Mouse (Mus musculus): ENCODE results near the gene Rims1.
A peak's percentile ranks its signal among the peaks of the same experiment; 100 is the strongest.

The Rims1 gene

DNA sequence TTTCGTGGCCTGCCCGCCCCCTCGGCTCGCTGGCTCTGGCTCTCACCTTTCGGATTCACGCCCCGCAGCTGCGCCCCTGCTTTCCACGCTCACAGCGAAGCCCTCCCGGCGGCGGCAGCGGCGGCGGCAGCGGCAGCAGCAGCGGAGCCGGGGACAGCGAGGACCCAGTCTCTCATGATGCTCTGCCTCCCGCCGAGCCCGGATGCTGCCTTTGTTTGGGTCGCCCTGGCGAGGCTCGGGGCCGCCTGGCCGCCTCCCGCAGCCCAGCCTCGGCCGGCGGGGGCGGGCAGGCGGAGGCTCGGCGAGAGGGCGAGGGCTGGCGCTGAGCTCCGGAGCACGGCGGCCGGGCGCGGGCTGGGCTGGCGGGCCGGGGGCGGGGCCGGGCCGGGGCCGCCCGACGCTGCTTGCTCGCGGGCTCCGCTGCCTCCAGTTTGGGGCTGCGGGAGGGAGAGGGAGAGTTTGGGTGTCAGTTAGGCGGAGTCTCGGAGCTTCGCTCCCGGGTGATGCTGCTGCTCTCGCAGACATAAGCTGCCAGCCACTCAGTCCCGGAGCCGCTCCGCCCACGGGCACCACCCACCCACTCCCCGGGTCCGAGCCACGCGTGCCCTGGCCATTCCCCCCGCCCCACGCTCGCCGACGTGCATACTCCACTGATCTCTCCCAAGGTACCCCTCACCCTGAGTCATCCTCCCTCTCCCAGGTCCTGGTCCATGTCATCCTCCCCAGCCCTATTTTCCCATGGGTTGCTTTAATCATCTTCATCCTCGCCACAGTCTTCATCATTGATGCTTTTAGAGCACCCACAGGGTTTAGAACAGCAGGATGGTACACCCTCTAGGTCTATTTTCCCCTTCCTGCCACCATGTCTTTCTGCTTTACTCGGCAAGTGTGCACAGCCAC, at the start of gene Rims1:
Gene Rims1, minus strand, starts transcription at position 269 of the 900 bp plus-strand sequence.
- ATAC-seq (ENCODE audit: insufficient number of reproducible peaks, low FRiP score, low TSS enrichment) = peak; percentile 86

GRCm38 (mm10) chr1:22806626-22807096, 867 bp upstream of the Rims1 start:
- no peak for ATAC-seq (ENCODE audit: insufficient number of reproducible peaks, low FRiP score, low TSS enrichment)

GRCm38 (mm10) chr1:22805025-22805725, 619 bp downstream of the Rims1 start:
- peak; percentile 21 for ATAC-seq (ENCODE audit: insufficient number of reproducible peaks, low FRiP score, low TSS enrichment)

- ATAC-seq (ENCODE audit: insufficient number of reproducible peaks, low FRiP score, low TSS enrichment) = no peak
Measured at GRCm38 (mm10) chr1:22804148-22804885, 1.5 kb downstream of the Rims1 start.

DNA sequence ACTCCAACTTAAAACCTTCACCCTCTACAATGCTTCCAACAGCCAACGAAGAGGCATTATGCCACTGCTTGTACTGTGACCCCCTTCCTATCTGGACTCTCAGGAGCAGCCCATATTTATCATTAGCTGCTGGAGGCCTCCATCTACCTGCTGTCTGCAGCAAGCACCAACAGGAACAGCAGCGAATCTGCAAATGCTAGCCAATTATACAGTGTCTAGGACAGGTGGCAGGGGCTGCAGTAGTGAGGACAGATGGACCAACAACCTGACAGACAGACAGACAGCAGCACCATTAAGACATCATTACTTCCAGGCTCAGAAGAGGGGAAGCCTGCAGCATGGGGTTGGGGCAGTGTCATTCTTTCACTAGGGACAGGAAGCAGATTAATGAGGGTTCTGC, 2.3 kb downstream of the Rims1 start:
- no peak for ATAC-seq (ENCODE audit: insufficient number of reproducible peaks, low FRiP score, low TSS enrichment)

DNA sequence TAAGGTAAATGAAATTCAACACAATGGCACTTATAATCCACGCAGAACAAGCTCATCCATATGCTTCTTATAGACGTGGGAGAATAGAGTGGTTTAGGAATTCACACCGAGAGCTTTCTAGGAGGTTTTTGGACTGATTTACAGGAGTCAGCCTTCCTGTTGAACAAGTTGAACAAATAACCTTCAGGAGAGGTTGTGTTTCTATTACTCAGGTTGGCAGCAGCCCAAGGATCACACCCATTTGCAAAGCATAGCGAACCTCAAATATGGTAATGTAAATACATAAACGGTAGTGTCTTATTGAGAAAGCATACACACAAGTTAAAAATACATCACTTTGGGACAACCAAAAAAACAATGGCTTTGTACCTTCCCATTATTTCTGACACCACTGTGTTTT, 5.5 kb downstream of the Rims1 start:
- ATAC-seq (ENCODE audit: insufficient number of reproducible peaks, low FRiP score, low TSS enrichment) = no peak

GRCm38 (mm10) chr1:22797091-22797490, 8.7 kb downstream of the Rims1 start:
- ATAC-seq (ENCODE audit: insufficient number of reproducible peaks, low FRiP score, low TSS enrichment) = no peak

DNA sequence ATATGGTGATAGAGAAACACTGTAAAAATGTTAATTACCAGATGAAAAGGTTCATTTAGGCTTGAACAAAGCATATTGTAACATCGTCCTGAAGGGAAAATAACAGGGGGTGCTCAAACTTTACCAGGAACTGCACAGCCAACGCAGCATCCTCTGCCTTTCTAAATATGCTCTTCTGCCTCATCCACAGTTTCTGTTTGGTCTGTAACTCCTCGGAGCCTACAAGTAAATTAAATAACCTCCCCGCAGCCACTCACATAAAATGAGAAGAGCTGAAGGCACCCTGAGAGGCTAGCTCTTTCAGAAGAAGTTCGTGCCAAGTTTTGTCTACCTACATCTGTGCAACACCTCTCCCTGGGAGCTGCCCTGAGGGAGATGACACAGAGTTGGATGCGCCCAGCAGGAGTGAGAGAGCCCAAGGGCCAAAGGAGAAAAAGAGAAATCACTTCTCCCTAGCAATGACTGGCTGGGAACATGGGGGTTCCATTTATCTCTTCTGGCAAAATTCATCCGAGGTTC, 16.3 kb downstream of the Rims1 start:
- peak; percentile 36; the same call in 1 of the 2 replicates for ATAC-seq (ENCODE audit: insufficient number of reproducible peaks, low FRiP score, low TSS enrichment)

- peak; percentile 95 for ATAC-seq (ENCODE audit: insufficient number of reproducible peaks, low FRiP score, low TSS enrichment)
Measured at GRCm38 (mm10) chr1:22787616-22788015, 18.2 kb downstream of the Rims1 start.

DNA sequence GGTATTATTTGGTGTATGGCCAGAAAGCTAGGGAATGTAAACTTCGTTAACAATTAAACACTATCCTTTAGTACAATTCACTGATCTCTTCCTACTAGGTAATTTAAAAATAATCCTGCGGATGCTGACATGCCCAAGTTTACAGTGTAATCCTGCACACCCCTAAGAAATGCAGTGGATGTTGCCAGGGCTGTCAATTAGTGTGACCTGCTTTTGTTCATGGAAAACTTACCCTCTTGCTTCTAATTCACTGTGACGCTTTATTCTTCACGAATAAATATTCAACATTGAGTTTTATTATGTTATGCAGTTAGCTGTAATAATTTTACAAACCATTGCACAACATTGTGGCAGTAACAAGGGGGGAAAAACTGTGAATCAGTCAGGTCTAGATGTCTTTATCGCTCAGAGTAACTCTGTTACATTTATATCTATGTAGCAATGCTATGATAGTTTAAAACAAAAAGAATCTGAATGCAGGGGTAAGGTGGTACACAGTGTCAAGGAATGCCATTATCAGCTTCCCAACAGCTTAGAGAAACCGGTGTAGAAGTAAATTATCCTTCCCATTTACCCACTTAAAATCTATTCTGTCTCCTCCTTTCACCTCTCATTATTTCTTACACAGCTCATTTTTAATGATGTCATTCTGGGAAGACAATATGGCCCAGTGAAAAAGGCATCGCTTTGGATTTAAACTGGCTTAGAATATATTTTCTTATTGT, 35.1 kb downstream of the Rims1 start:
- no peak for ATAC-seq (ENCODE audit: insufficient number of reproducible peaks, low FRiP score, low TSS enrichment)

DNA sequence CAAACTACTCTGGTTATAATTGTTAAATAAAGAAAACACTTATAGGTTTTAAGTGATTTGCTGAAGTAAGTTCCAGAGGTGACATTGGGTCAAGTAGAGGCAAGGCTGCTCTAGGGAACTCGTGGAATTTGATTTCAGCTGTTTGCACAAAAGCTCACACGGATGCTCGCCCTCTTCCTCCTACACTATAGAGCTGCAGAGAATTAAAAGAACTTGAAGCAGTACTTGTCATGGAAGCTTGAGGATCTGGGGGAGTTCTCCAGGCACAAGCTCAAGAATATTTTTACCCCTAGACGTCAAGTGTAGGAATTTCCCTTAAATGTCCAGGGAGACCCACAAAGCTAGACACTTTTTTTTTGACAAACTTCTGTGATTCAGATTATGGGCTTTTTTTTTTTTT, 42.4 kb downstream of the Rims1 start:
- no peak for ATAC-seq (ENCODE audit: insufficient number of reproducible peaks, low FRiP score, low TSS enrichment)

- ATAC-seq (ENCODE audit: insufficient number of reproducible peaks, low FRiP score, low TSS enrichment) = no peak
Measured at GRCm38 (mm10) chr1:22762780-22763179, 43.0 kb downstream of the Rims1 start.

DNA sequence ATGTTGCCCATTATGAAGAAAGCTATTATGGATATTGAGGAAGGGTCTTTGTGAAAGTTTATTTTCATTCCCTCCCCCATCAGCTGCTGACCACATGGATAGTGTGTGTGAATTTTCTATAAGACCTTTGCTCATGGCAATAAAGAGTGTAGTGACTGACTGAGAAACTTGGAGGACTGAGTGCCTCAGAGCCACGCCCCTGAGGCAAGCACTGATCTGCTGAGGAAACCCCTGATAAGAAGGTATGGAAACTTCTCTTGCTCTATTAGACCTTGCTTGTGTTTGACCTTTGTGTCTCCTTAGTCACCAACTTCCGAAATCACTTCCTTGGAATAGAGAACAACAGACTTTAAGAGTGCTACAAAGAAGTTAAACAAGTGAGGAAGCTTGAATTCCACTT, 55.3 kb downstream of the Rims1 start:
- no peak for ATAC-seq (ENCODE audit: insufficient number of reproducible peaks, low FRiP score, low TSS enrichment)

GRCm38 (mm10) chr1:22744655-22745054, 61.1 kb downstream of the Rims1 start:
- no peak for ATAC-seq (ENCODE audit: insufficient number of reproducible peaks, low FRiP score, low TSS enrichment)

- ATAC-seq (ENCODE audit: insufficient number of reproducible peaks, low FRiP score, low TSS enrichment) = no peak
Measured at GRCm38 (mm10) chr1:22737491-22737890, 68.3 kb downstream of the Rims1 start.

- no peak for ATAC-seq (ENCODE audit: insufficient number of reproducible peaks, low FRiP score, low TSS enrichment)
Measured at GRCm38 (mm10) chr1:22734429-22734828, 71.4 kb downstream of the Rims1 start.

GRCm38 (mm10) chr1:22733281-22733680, 72.5 kb downstream of the Rims1 start:
- ATAC-seq (ENCODE audit: insufficient number of reproducible peaks, low FRiP score, low TSS enrichment) = no peak

- no peak for ATAC-seq (ENCODE audit: insufficient number of reproducible peaks, low FRiP score, low TSS enrichment)
Measured at GRCm38 (mm10) chr1:22728207-22728606, 77.6 kb downstream of the Rims1 start.

DNA sequence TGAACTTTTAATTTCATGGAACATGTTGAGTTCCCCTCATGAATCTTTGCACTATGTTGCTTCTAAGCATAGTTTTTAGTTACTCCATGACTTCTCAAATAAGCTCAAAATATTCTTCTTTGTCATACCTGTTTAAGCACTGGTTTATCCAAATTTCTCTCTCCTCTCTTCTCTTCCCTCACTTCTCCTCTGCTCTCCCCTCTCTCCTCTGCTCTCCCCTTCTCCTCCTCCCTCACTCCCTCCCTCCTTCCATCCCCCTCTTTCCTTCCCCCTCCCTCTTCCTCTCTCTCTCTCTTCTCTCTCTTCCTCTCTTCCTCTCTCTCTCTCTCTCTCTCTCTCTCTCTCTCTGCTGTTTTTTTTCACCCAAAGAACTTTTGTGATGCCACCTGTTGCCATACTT, 84.1 kb downstream of the Rims1 start:
- no peak for ATAC-seq (ENCODE audit: insufficient number of reproducible peaks, low FRiP score, low TSS enrichment)

DNA sequence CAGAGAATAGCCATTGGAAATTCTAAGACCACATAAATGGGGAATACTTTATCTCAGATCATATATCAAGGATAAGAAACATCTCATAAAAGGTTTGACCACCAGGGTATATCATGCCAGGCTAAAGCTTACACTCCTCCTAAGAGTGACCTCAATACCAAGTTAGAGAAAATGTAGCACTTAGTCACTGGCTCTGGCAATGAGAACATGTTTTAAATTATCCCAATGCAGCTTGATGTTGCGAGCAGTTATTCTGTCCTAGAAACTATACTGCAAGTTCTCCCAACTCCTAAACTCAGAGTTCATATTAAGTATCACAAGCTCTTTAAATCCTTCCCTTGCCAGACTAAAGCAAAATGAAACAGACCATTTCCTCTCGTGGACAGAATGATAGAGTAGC, 85.1 kb downstream of the Rims1 start:
- ATAC-seq (ENCODE audit: insufficient number of reproducible peaks, low FRiP score, low TSS enrichment) = no peak
